Mouse (Mus musculus): ENCODE results near the gene B230104I21Rik. TPM values are rescaled to one million over a fixed set of nuclear protein-coding genes. Genes with fewer than 3 reads are reported as not detected.

B230104I21Rik gene
- polyA plus RNA-seq, 1 experiment: not detected

DNA sequence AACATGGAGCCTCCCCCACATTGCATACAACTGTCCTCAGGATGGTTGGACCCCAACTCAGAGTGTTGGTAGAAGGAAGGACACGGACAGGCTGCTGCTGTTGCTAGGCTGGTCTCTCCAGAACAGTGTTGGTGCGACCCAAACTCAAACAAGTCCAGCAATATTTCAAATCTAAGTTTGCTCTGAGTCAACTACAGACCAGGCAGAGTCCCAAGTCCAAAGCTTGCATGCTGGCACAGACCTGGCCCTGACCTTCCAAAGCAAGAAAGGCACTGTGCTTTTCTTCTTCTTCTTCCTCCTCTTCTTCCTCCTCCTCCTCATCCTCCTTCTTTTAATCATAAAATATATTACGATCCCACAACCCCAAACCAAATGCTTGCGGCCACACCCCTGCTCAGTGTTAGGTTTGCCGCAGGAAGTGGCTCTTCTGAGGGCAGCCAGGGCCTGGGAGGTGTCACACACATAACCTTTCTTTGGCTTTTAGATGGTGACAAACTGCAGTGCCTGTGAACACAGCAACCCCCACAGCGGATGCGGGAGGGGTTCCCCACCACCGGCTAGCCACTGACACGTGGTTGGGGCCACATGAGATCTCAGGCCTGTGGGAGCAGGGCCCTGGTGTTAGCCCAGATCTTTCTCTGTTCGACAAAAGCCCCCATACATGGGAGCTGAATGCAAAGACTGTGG, 40.2 kb downstream of the B230104I21Rik start:
- TF ChIP-seq POLR2A (IDR thresholded peaks at IDR 0.05; ENCODE audit: borderline replicate concordance, extremely low read depth, insufficient read depth, insufficient read length, poor library complexity, severe bottlenecking): no peak

DNA sequence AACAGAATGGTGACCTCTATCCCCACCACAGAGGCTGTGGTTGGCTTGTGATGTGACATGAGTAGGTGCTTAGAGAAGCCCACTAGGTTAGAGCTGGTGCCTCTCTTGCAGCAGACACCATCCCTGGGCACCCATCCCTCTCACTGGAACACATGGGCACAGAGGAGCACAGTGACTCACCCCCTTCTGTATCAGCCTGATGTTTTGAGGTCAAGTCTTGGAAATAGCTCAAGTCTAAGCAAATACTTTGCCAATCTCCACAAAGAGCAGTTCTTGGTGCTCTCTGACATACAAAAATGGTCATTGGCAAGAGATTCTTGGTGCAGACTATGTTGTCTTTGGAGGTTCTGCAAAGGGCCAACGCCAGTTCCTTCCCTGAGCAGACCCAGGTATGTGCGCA, 42.9 kb downstream of the B230104I21Rik start:
- TF ChIP-seq POLR2A (IDR thresholded peaks at IDR 0.05; ENCODE audit: borderline replicate concordance, extremely low read depth, insufficient read depth, insufficient read length, poor library complexity, severe bottlenecking) (no peak), CTCF (IDR thresholded peaks at IDR 0.05; ENCODE audit: borderline replicate concordance, extremely low read depth, insufficient read depth, insufficient read length) (no peak)
- DNase-seq (ENCODE audit: low read depth): no peak

More for the DNA sequence above, 40.2 kb downstream of the B230104I21Rik start:
- DNase-seq (ENCODE audit: low read depth): no peak

DNA sequence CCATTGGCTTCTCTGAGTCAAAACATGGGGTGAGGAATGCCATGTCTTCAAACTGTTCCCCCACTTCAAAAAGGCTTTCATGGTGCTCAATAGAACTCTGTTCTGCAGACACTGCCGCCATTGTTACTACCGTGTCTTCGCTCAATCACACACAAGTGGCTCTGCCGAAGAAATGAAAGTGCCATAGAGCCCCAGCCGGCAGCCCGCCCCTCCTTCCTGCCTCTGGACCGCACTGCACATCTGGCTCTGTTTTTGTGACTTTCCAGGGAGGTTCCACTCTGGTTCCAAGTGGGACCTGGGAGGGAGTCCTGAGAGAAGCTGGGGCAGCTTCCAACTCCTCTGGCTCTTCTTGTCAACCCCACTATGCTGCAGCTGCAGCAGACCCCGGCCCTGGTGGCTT, 49.3 kb downstream of the B230104I21Rik start:
- TF ChIP-seq POLR2A (IDR thresholded peaks at IDR 0.05; ENCODE audit: borderline replicate concordance, extremely low read depth, insufficient read depth, insufficient read length, poor library complexity, severe bottlenecking) (no peak), CTCF (IDR thresholded peaks at IDR 0.05; ENCODE audit: borderline replicate concordance, extremely low read depth, insufficient read depth, insufficient read length) (no peak)
- DNase-seq (ENCODE audit: low read depth): no peak

DNA sequence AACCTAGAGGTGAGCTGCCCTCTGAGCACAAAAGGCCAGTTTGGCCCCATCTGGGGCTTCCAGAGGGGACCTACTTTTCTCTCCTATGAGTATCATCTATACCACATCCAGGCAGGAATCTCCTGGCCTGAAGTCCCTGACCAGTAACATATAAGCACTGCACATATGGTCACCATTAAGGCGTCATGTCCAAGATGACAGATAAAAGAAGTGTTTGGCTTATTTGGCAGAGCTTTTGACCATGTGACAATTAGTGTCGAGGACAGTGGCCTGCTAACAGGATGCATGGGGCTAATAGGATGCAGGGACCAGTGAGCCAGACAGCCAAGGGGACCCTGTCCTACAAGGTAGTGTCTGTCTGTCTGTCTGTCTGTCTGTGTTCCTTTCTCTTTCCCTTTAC, 50.0 kb downstream of the B230104I21Rik start:
- no peak for DNase-seq (ENCODE audit: low read depth)
- no peak for TF ChIP-seq POLR2A (IDR thresholded peaks at IDR 0.05; ENCODE audit: borderline replicate concordance, extremely low read depth, insufficient read depth, insufficient read length, poor library complexity, severe bottlenecking)
- TF ChIP-seq CTCF (IDR thresholded peaks at IDR 0.05; ENCODE audit: borderline replicate concordance, extremely low read depth, insufficient read depth, insufficient read length): no peak

DNA sequence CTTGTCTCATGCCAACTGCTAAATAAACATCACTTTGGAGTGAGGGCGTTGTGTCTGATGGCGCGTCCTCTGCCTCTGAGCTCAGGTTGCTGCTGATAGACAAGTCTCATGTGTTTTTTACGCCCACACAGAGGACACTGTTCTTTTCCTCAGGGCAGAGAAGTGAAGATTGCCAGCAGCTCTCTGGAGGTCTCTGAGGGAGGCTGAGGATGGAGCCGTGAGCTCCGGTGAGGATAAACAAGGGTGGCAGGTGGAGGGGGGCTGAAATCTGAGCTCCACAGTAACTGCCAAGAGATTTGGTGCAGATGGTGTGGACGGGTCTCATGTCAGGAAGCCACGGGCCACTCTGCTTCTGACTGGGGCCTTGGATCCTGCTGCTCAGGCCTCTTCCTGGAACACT, 50.9 kb downstream of the B230104I21Rik start:
- DNase-seq (ENCODE audit: low read depth): peak; percentile 35
- TF ChIP-seq POLR2A (IDR thresholded peaks at IDR 0.05; ENCODE audit: borderline replicate concordance, extremely low read depth, insufficient read depth, insufficient read length, poor library complexity, severe bottlenecking): no peak
- TF ChIP-seq CTCF (IDR thresholded peaks at IDR 0.05; ENCODE audit: borderline replicate concordance, extremely low read depth, insufficient read depth, insufficient read length): no peak

DNA sequence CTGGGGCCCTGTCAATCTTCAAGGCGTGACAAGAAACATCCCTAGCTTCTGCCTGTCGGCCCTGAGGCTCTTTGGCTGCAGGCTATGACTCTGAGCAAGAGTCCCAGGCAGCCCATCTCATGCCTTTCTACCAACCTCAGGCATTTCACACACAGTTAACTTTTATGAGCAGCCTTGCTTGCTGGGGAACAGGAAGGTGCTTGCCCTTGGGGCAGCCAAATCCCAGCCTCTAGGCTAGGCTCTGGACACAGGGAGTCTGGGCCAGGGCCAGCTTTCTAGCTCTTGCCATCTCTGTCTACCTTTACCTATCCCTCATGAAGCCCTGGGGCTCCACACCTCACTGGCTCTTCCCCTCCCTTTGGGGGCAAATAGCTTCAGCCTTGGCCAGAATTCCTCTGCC, 53.7 kb downstream of the B230104I21Rik start:
- no peak for DNase-seq (ENCODE audit: low read depth)
- TF ChIP-seq POLR2A (IDR thresholded peaks at IDR 0.05; ENCODE audit: borderline replicate concordance, extremely low read depth, insufficient read depth, insufficient read length, poor library complexity, severe bottlenecking): no peak
- no peak for TF ChIP-seq CTCF (IDR thresholded peaks at IDR 0.05; ENCODE audit: borderline replicate concordance, extremely low read depth, insufficient read depth, insufficient read length)

DNA sequence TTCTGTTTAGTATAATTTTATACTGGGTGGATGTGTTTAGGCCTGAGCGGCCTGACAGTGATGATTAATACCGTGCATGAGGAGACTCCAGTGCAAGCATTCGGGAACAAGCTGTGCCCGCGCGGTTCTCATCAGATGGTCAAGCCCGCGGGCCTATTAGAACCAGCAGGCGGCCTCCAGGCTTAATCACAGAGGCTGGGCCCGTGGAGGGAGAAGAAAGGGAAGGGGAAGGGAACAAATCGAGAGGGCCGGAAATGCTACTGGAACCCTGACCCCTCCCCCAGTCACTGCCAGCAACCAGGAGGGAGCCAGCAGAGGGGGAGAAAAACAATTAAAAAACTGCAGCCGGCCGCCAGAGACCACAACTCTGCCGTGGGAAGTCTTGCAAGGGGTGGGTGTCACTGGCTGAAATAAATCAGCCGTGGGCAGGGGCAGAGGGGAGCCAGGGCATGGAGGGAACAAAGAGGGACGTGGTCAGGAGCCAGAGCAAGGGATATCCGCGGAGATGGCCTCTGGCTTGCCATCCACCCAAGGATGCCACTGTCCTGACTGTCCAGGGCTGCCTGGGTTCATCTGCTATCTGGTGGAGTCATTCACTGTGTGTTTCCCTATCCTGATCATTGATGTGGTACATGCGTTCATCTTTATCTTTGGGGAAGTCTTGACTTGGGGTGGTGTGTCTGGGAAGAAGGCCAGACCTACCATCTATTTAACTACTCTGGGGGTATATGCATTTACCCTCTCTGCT, 54.6 kb downstream of the B230104I21Rik start:
- TF ChIP-seq CTCF (IDR thresholded peaks at IDR 0.05; ENCODE audit: borderline replicate concordance, extremely low read depth, insufficient read depth, insufficient read length): no peak
- TF ChIP-seq POLR2A (IDR thresholded peaks at IDR 0.05; ENCODE audit: borderline replicate concordance, extremely low read depth, insufficient read depth, insufficient read length, poor library complexity, severe bottlenecking): no peak
- peak; percentile 84 for DNase-seq (ENCODE audit: low read depth)

DNA sequence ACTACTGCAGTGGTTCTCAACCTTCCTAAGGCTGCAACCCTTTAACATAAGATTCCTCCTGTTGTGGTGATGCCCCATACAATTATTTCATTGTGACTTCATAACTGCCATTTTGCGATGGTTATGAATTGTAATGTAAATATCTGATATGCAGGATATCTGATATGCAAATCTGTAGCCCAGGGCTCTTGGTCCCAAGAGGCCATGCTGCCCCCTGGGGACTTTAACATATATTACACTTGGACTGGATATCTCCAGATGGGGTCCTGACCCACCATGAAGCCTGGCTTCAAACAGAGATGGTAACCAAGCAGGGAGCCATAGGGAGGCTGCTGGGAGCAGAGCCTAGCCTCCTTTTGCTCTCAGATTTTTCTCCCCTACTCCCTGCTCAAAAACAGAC, 56.7 kb downstream of the B230104I21Rik start:
- DNase-seq (ENCODE audit: low read depth): no peak

DNA sequence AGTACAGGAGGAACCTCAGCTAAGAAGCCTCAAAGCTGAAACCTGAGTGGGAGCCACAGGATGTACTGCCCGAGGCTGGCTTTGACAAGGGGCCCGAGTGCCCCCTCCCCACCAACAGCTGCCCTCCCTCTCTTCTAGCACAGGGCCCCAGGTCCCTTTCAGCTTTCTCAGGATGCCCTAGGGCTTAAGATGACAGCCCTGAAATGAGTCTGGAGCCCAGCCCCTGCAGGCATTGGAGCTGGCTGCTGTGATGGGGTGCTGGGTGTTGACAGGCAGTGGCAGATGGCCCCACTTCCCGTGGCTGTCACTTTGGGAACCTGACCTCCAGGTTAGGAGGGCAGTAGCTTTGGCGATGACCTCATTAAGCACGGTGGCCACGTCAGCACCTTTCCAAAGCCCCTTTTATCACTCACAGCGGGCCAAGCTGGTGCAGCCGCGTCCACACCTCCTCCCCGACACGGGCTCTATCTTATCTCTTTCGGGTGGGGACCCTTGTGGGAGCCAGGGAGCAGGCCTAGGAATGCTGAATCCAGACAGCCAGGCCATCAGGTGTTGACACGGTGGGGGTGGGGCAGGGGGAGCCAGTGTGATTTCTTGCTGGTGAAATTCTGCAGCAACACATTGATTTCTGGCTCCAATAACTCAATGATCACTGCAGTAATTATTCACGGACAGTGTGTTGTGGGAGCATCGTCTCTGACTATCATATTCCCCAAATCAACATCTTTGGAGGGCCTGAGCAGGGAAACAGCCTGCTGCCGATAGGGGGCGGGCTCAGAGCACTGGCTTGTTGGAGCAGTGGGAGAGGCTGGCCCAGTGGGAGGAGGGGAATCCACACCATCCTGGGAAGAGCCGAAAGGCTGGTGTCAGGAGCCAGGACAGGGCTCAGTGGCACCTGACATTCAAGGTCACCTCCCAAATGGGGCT, 57.5 kb downstream of the B230104I21Rik start:
- TF ChIP-seq POLR2A (IDR thresholded peaks at IDR 0.05; ENCODE audit: borderline replicate concordance, extremely low read depth, insufficient read depth, insufficient read length, poor library complexity, severe bottlenecking): no peak
- TF ChIP-seq CTCF (IDR thresholded peaks at IDR 0.05; ENCODE audit: borderline replicate concordance, extremely low read depth, insufficient read depth, insufficient read length): peak; percentile 66
- peak; percentile 55 for DNase-seq (ENCODE audit: low read depth)

More for the DNA sequence above, 56.7 kb downstream of the B230104I21Rik start:
- TF ChIP-seq CTCF (IDR thresholded peaks at IDR 0.05; ENCODE audit: borderline replicate concordance, extremely low read depth, insufficient read depth, insufficient read length): no peak; the same call in 1 of the 2 replicates
- no peak for TF ChIP-seq POLR2A (IDR thresholded peaks at IDR 0.05; ENCODE audit: borderline replicate concordance, extremely low read depth, insufficient read depth, insufficient read length, poor library complexity, severe bottlenecking)

DNA sequence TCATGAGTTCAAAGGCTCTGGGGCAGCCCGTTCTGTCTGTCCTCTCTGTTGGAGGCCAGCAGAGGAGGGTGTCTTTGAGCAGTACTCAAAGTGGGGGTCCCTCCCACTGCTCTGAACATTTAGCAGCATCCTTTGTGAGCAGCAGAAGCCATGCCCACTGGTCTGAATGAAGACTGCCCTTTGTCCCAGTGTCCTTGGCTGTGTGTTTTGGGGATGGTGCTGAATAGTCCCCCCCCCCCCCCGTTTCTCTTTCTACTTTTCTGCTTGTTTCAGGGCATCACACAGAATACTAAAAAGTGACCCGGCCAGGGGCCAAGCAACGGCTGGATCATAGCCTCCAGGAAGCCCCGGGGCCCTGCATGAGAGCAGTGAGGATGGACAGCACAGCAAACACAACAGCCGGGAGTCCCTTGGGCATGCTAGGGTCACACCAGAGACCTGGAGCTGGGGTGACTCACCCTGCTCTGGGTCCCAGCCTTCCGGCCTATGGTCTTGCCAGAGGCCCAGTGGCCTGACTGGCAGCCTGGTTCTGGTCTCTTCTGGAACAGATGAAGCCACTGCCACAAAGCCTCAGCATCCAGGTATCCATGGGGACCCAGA, 58.3 kb downstream of the B230104I21Rik start:
- no peak for DNase-seq (ENCODE audit: low read depth)
- TF ChIP-seq POLR2A (IDR thresholded peaks at IDR 0.05; ENCODE audit: borderline replicate concordance, extremely low read depth, insufficient read depth, insufficient read length, poor library complexity, severe bottlenecking): no peak
- TF ChIP-seq CTCF (IDR thresholded peaks at IDR 0.05; ENCODE audit: borderline replicate concordance, extremely low read depth, insufficient read depth, insufficient read length): no peak
